14 mouse cellular contexts compared by ENCODE assay signal in genomic region chr19:25608961-25609850, GRCm38 (mm10). TPM values are rescaled to one million over a fixed set of nuclear protein-coding genes. Genes with fewer than 3 reads are reported as not detected.
DNase-seq lines count a peak whose midpoint lies in the region; ATAC-seq and TF ChIP-seq lines count a peak whose summit lies in the region.
"Had no signal": no experiment of that assay in that cellular context is flagged by ENCODE, and none has a peak within 500 bp of the region (broad histone marks: within the 10 kb centered on the region; RNA-seq: fewer than 3 reads in every experiment).

No protein-coding gene starts in this region.

- peaks cover 99% of the 10 kb centered on the region for H3K27me3 ChIP-seq in kidney, embryonic 14.5 days (ENCODE audit: control insufficient read depth, insufficient read depth, low read length)
- peaks cover 32% of the 10 kb centered on the region for H3K27me3 ChIP-seq in ES-Bruce4 (ENCODE audit: control insufficient read depth, insufficient read depth, low read length, poor library complexity, severe bottlenecking)
- peaks cover 43% of the 10 kb centered on the region for H3K27me3 ChIP-seq in forebrain, embryonic 16.5 days (replicated peaks; ENCODE audit: control insufficient read depth, insufficient read depth, low read length)

- DNase-seq in kidney, postnatal 14 days = peak; percentile 17
- peak; percentile 55 for DNase-seq in ZHBTc4 (ENCODE audit: low read depth, low spot score)
- DNase-seq in spleen, adult 12 weeks (ENCODE audit: low spot score) = no peak
- no peak for DNase-seq in adrenal gland, adult 2 months
- DNase-seq: lung, postnatal 14 days; thymus, postnatal 25 days had no signal

- H3K4me2 ChIP-seq in kidney, embryonic 14.5 days (replicated peaks; ENCODE audit: low read depth, low read length) = no peak overlapping the region
- 0 out of 2 replicates have a peak overlapping the region, but pooled peaks have one; percentile 5 for H3K4me2 ChIP-seq in forebrain, embryonic 16.5 days (ENCODE audit: low read length)

- no peak for TF ChIP-seq CTCF in ES-Bruce4 (IDR thresholded peaks at IDR 0.05; ENCODE audit: low read depth, low read length)

- no peak for ATAC-seq in kidney, embryonic 14.5 days (ENCODE audit: low FRiP score, low TSS enrichment)
- no peak for ATAC-seq in forebrain, embryonic 16.5 days

- H3K27ac ChIP-seq in kidney, embryonic 14.5 days (ENCODE audit: low read depth, low read length) = no peak overlapping the region
- no peak overlapping the region for H3K27ac ChIP-seq in ES-Bruce4 (ENCODE audit: insufficient read depth, low read length)
- no peak overlapping the region for H3K27ac ChIP-seq in forebrain, embryonic 16.5 days (ENCODE audit: low read length)
- H3K27ac ChIP-seq: heart, adult 2 months; hindbrain, embryonic 15.5 days had no signal

- peaks cover 16% of the 10 kb centered on the region for H3K4me1 ChIP-seq in kidney, embryonic 14.5 days (ENCODE audit: control insufficient read depth, insufficient read depth, low read length)
- no peaks in the 10 kb centered on the region for H3K4me1 ChIP-seq in ES-Bruce4 (ENCODE audit: control insufficient read depth, insufficient read depth, low read length)
- peaks cover 27% of the 10 kb centered on the region for H3K4me1 ChIP-seq in forebrain, embryonic 16.5 days (replicated peaks; ENCODE audit: control insufficient read depth, insufficient read depth, low read length)

- no peaks in the 10 kb centered on the region for H3K36me3 ChIP-seq in kidney, embryonic 14.5 days (ENCODE audit: control insufficient read depth, insufficient read depth, low read length)
- H3K36me3 ChIP-seq in ES-Bruce4 (ENCODE audit: control insufficient read depth, insufficient read depth, low read length, poor library complexity, severe bottlenecking) = no peaks in the 10 kb centered on the region
- H3K36me3 ChIP-seq in forebrain, embryonic 16.5 days (ENCODE audit: control insufficient read depth, insufficient read depth) = no peaks in the 10 kb centered on the region
- H3K36me3 ChIP-seq: G1E; hindbrain, embryonic 15.5 days had no signal

- H3K9ac ChIP-seq in kidney, embryonic 14.5 days (ENCODE audit: low read depth, low read length) = no peak overlapping the region
- peak overlapping the region; percentile 81; the same call in 1 of the 2 replicates for H3K9ac ChIP-seq in ES-Bruce4 (ENCODE audit: low read depth, poor library complexity, severe bottlenecking)
- no peak overlapping the region for H3K9ac ChIP-seq in forebrain, embryonic 16.5 days (replicated peaks; ENCODE audit: low read depth, low read length)
- H3K9ac ChIP-seq: hindbrain, embryonic 15.5 days had no signal

- no peak for TF ChIP-seq POLR2A in ES-Bruce4 (IDR thresholded peaks at IDR 0.05; ENCODE audit: insufficient read depth, low read length)

- H3K4me3 ChIP-seq in kidney, embryonic 14.5 days (ENCODE audit: low read length) = no peak overlapping the region
- H3K4me3 ChIP-seq in ES-Bruce4 (ENCODE audit: low read depth, low read length) = no peak overlapping the region
- no peak overlapping the region for H3K4me3 ChIP-seq in forebrain, embryonic 16.5 days (replicated peaks; ENCODE audit: low read length)
- H3K4me3 ChIP-seq: heart, adult 2 months had no signal

- no peaks in the 10 kb centered on the region for H3K9me3 ChIP-seq in kidney, embryonic 14.5 days (ENCODE audit: control insufficient read depth, low read length)
- no peaks in the 10 kb centered on the region for H3K9me3 ChIP-seq in ES-Bruce4 (replicated peaks; ENCODE audit: control insufficient read depth, insufficient read depth, low read length, poor library complexity, severe bottlenecking)
- no peaks in the 10 kb centered on the region for H3K9me3 ChIP-seq in forebrain, embryonic 16.5 days (ENCODE audit: control insufficient read depth, low read length)
- H3K9me3 ChIP-seq: hindbrain, embryonic 15.5 days had no signal

- no peak for TF ChIP-seq EP300 in ES-Bruce4 (IDR thresholded peaks at IDR 0.05; ENCODE audit: insufficient read depth, low read depth, low read length)

- WGBS in kidney, embryonic 14.5 days = 1% methylated on average over 33 of the region's 33 CpGs
- 3% methylated on average over 33 of the region's 33 CpGs for WGBS in forebrain, embryonic 16.5 days

RNA-seq across cellular contexts. Expression of gene Dmrt3, which starts 0.9 kb away (rescaled TPM):
- polyA plus RNA-seq in kidney, embryonic 14.5 days (2014; fragmentation: Nextera tagmentation; extraction: Ambion mirVana) = not detected in 2 replicates
- 0.84 and 1.4 TPM in 2 replicates for polyA plus RNA-seq in ES-Bruce4 (2011; ENCODE audit: insufficient read depth, insufficient read length, low read depth, missing spikeins)
- polyA plus RNA-seq in forebrain, embryonic 16.5 days (2015; fragmentation: Nextera tagmentation; extraction: Ambion mirVana) = 1.7 and 2.6 TPM in 2 replicates
- not detected for total RNA-seq in adrenal gland, adult 2 months (2021)
- polyA plus RNA-seq in adrenal gland, adult 2 months (2012; rRNA removed) = not detected in 2 replicates
- total RNA-seq: heart, adult 2 months; left cerebral cortex, postnatal 36 days had no signal
- polyA plus RNA-seq: frontal cortex, adult 2 months; G1E had no signal

Comparison
In these comparisons a context has a peak if more than half of its experiments do, and no peak if none do; other contexts are left out.
1. DNase-seq: peak in kidney, postnatal 14 days (single experiment) and ZHBTc4 (single experiment); none in spleen, adult 12 weeks (single experiment) and adrenal gland, adult 2 months (single experiment).